Mouse (Mus musculus) lung, embryonic 15.5 days (tissue): ENCODE measurements around the gene Igsf3. TPM values are rescaled to one million over a fixed set of nuclear protein-coding genes. Genes with fewer than 3 reads are reported as not detected.
A peak's percentile ranks its signal among the peaks of the same experiment; 100 is the strongest.

Experiments
- ATAC-seq: fragments of 200-750 bp; cut with Nextera tagmentation; 2 replicates; pipeline ENCODE4 v1.8.0; 2017; ENCODE audit warnings: moderate number of reproducible peaks, borderline replicate concordance; ENCODE audit not compliant: low FRiP score, low TSS enrichment; ENCODE audit errors: extremely low read depth
- H3K27ac ChIP-seq: fragments of 300-500 bp; sonication (generic); 2 replicates; pipeline ENCODE4 v1.5.1; 2015; ENCODE audit warnings: moderate library complexity, mild to moderate bottlenecking, inconsistent platforms
- H3K27me3 ChIP-seq: fragments of 300-500 bp; sonication (generic); 2 replicates; pipeline ENCODE4 v1.6.1; 2015; ENCODE audit warnings: inconsistent platforms
- H3K36me3 ChIP-seq: fragments of 300-500 bp; sonication (generic); 2 replicates; pipeline ENCODE4 v1.6.1; 2015; ENCODE audit warnings: inconsistent platforms
- H3K4me1 ChIP-seq: fragments of 300-500 bp; sonication (generic); 2 replicates; pipeline ENCODE4 v1.6.1; 2015; ENCODE audit warnings: inconsistent platforms
- H3K4me2 ChIP-seq: fragments of 300-500 bp; sonication (generic); 2 replicates; pipeline ENCODE4 v1.6.1; 2015; ENCODE audit warnings: inconsistent platforms, mild to moderate bottlenecking, moderate library complexity
- H3K4me3 ChIP-seq: fragments of 300-500 bp; sonication (generic); 2 replicates; pipeline ENCODE4 v1.5.1; 2015; ENCODE audit warnings: mild to moderate bottlenecking, inconsistent platforms
- H3K9ac ChIP-seq: fragments of 300-500 bp; sonication (generic); 2 replicates; pipeline ENCODE4 v1.6.1; 2015; ENCODE audit warnings: inconsistent platforms
- H3K9me3 ChIP-seq: fragments of 300-500 bp; sonication (generic); 2 replicates; pipeline ENCODE4 v1.6.1; 2016; ENCODE audit warnings: inconsistent platforms
- WGBS: fragments of 180-500 bp; shearing (Covaris S2); methylation state at CpG from one replicate; pipeline ENCODE4 v1.1.7; 2015; 5-methylcytosine and 5-hydroxymethylcytosine counted together
- polyA plus RNA-seq: library from polyadenylated mRNA; unstranded; fragments of >200 nt; fragmentation: Nextera tagmentation; extraction: Ambion mirVana; gene quantifications from 2 replicates; pipeline ENCODE4 v1.2.1, GENCODE M21; 2015

Gene Igsf3
- polyA plus RNA-seq, 1 experiment from 2014 or later = 41.3 TPM

GRCm38 (mm10) chr3:101469675-101470074 lies 92.8 kb downstream of the Igsf3 start:
- Histone ChIP-seq H3K4me3 (no peak overlapping the region), H3K4me1 (peaks cover 14% of the 10 kb centered on the region), H3K9ac (no peak overlapping the region), H3K9me3 (no peaks in the 10 kb centered on the region), H3K27me3 (no peaks in the 10 kb centered on the region), H3K36me3 (no peaks in the 10 kb centered on the region), H3K27ac (no peak overlapping the region), H3K4me2 (no peak overlapping the region)
- ATAC-seq = no peak
- 80% methylated on average over 9 of the region's 9 CpGs for WGBS

DNA sequence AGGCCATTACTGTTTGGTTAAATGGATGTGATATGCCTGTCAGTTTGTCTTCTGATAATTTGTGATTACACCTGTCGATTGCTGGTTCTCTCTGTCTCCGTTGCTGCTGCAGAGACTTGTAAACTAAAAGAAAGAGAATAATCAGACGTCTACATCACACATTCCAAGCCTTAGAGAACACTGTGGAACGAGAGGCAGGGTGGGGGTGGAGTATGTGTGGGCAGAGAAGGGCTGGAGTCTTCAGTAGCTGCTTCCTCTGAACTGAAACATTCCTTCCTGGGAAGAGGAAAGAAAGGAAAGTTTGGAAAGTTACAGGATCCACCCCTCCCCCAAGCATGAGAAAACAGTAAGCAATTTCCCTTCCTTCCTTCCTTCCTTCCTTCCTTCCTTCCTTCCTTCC lies 95.0 kb downstream of the Igsf3 start:
- WGBS = 14% methylated on average over 4 of the region's 4 CpGs
- Histone ChIP-seq H3K4me2 (no peak overlapping the region), H3K9me3 (no peaks in the 10 kb centered on the region), H3K4me1 (peaks cover 17% of the 10 kb centered on the region), H3K27ac (no peak overlapping the region), H3K4me3 (no peak overlapping the region), H3K27me3 (no peaks in the 10 kb centered on the region), H3K9ac (no peak overlapping the region), H3K36me3 (no peaks in the 10 kb centered on the region)
- ATAC-seq = no peak

DNA sequence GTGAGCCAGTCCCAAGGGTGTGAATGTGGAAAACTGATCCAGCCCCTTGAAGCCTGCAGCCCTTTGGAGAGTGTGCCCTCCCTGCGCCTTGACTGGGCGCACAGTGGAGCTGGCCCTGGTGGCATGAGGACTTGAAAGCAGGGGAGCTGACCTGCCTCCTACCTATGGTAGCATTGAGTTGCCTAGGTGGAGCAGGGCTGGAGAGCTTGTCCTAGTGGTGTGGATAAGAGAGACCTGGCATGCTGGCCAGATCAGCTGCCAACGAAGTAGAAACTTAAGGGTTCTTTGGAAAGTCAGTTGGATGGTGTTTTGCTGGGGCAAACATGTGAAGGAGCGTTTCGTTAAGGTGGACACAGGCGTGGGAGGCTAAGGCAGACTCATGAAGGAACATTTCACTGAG lies 105.1 kb downstream of the Igsf3 start:
- H3K9me3 ChIP-seq = no peaks in the 10 kb centered on the region
- H3K27ac ChIP-seq = no peak overlapping the region
- H3K27me3 ChIP-seq = no peaks in the 10 kb centered on the region
- no peak overlapping the region for H3K4me3 ChIP-seq
- no peaks in the 10 kb centered on the region for H3K36me3 ChIP-seq
- H3K9ac ChIP-seq = no peak overlapping the region
- H3K4me1 ChIP-seq = 0 out of 2 replicates have a peak, but pooled peaks cover 2% of the 10 kb centered on the region
- H3K4me2 ChIP-seq = no peak overlapping the region
- ATAC-seq = 0 out of 2 replicates have a peak, but pooled peaks have one; percentile 33
- WGBS = 77% methylated on average over 6 of the region's 6 CpGs

- H3K4me2 ChIP-seq = no peak overlapping the region
- WGBS = 40% methylated on average over 3 of the region's 3 CpGs
- ATAC-seq = no peak; the same call in 1 of the 2 replicates
- no peak overlapping the region for H3K9ac ChIP-seq
- no peak overlapping the region for H3K4me3 ChIP-seq
- no peaks in the 10 kb centered on the region for H3K9me3 ChIP-seq
- no peaks in the 10 kb centered on the region for H3K36me3 ChIP-seq
- H3K27me3 ChIP-seq = no peaks in the 10 kb centered on the region
- 0 out of 2 replicates have a peak, but pooled peaks cover 6% of the 10 kb centered on the region for H3K4me1 ChIP-seq
- H3K27ac ChIP-seq = no peak overlapping the region
Observed at GRCm38 (mm10) chr3:101483256-101483983, 106.5 kb downstream of the Igsf3 start.

GRCm38 (mm10) chr3:101486054-101486765 lies 109.3 kb downstream of the Igsf3 start:
- H3K4me2 ChIP-seq = no peak overlapping the region
- H3K4me1 ChIP-seq = 0 out of 2 replicates have a peak, but pooled peaks cover 6% of the 10 kb centered on the region
- ATAC-seq = no peak
- H3K9ac ChIP-seq = no peak overlapping the region
- H3K27me3 ChIP-seq = no peaks in the 10 kb centered on the region
- H3K9me3 ChIP-seq = no peaks in the 10 kb centered on the region
- 30% methylated on average over 4 of the region's 4 CpGs for WGBS
- no peak overlapping the region for H3K27ac ChIP-seq
- no peak overlapping the region for H3K4me3 ChIP-seq
- no peaks in the 10 kb centered on the region for H3K36me3 ChIP-seq

DNA sequence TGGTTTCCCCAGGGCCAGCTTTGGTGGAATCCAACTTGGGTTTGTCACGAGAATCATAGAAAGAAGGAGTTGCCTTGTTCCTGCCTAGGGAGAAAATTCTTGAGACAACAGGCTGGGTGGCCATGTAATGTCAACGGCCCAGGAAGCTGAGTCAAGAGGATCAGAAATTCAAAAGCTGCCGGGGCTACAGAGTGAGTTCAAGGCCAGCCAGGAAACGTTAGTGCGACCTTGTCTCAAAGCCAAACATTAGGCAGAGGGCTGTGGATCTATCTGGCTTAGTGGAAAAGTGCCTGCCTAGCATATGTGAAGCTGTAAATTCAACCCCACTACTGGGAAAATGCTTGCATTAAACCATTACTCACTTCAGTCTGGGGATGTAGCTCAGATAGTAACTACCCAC lies 110.6 kb downstream of the Igsf3 start:
- ATAC-seq = no peak
- no peak overlapping the region for H3K27ac ChIP-seq
- H3K9me3 ChIP-seq = no peaks in the 10 kb centered on the region
- H3K9ac ChIP-seq = no peak overlapping the region
- WGBS = 60% methylated on average over 5 of the region's 5 CpGs
- no peaks in the 10 kb centered on the region for H3K27me3 ChIP-seq
- no peak overlapping the region for H3K4me2 ChIP-seq
- 0 out of 2 replicates have a peak, but pooled peaks cover 6% of the 10 kb centered on the region for H3K4me1 ChIP-seq
- H3K36me3 ChIP-seq = no peaks in the 10 kb centered on the region
- no peak overlapping the region for H3K4me3 ChIP-seq

DNA sequence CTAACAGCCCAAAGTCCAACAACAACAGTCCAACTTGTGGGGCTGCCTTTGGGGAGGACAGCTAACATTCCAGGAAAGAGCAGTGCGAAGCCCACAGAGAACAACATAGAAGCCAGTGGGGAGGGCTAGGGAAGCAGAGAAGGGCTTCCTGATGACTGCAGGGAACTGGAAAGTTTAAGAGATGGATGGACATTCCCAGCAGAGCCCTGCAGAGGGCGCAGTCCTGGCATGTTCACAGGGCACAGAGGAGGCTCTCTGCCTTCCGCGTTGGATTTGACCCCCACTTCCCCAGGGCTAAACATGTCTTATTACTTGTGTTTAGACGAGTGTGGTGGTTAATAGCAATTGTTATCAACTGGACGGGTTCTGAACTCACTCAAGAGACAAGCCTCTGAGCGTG lies 111.3 kb downstream of the Igsf3 start:
- Histone ChIP-seq H3K27me3 (no peaks in the 10 kb centered on the region), H3K4me2 (no peak overlapping the region), H3K4me1 (0 out of 2 replicates have a peak, but pooled peaks cover 6% of the 10 kb centered on the region), H3K9ac (no peak overlapping the region), H3K36me3 (no peaks in the 10 kb centered on the region), H3K4me3 (no peak overlapping the region), H3K27ac (no peak overlapping the region), H3K9me3 (no peaks in the 10 kb centered on the region)
- ATAC-seq = no peak
- WGBS = 66% methylated on average over 7 of the region's 7 CpGs

DNA sequence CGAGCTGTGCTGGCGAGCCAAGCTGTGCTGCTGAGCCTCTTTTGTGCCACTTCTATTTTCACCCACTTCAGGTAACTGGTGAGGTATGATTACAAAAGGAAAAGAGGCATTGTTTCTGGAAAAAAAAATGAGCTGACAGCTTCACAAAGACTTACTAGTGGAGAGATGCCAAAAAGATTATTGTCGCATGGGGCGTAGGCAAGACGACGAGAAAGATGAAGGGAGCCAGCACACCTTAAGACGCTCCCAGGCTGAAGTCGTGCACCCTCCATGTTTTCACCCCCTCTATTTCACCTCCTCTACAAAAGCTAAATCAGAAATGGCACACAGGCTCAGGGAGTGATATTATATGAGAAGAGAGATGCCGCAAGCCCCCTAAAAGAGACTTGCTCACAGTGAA lies 113.6 kb downstream of the Igsf3 start:
- H3K9ac ChIP-seq = no peak overlapping the region
- no peak overlapping the region for H3K27ac ChIP-seq
- 66% methylated on average over 9 of the region's 9 CpGs for WGBS
- H3K4me3 ChIP-seq = no peak overlapping the region
- 0 out of 2 replicates have a peak, but pooled peaks cover 10% of the 10 kb centered on the region for H3K4me1 ChIP-seq
- no peak for ATAC-seq
- H3K4me2 ChIP-seq = no peak overlapping the region
- H3K36me3 ChIP-seq = no peaks in the 10 kb centered on the region
- no peaks in the 10 kb centered on the region for H3K27me3 ChIP-seq
- H3K9me3 ChIP-seq = no peaks in the 10 kb centered on the region

DNA sequence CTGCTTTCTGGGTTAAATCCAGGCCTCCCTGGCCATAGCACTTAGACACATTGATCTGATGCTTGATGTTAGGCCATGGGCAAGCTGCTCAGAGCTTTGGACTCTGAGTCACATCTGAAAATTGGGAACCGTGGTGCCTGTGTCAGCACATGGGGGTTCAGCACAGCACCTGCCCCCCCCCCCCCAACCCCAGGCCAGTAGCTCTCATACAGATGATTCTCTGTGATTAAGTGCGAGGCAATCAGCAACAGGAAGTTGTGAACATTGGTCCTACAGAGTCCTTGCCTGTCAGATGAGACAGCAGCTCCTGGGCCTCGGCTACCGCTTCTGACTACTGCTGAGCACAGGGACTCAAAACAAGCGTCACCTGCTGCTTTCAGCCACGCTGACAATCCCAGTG lies 116.0 kb downstream of the Igsf3 start:
- no peaks in the 10 kb centered on the region for H3K9me3 ChIP-seq
- no peak overlapping the region for H3K4me2 ChIP-seq
- H3K9ac ChIP-seq = no peak overlapping the region
- H3K36me3 ChIP-seq = no peaks in the 10 kb centered on the region
- H3K4me1 ChIP-seq = 0 out of 2 replicates have a peak, but pooled peaks cover 4% of the 10 kb centered on the region
- no peak overlapping the region for H3K4me3 ChIP-seq
- WGBS = 72% methylated on average over 6 of the region's 6 CpGs
- ATAC-seq = no peak
- no peaks in the 10 kb centered on the region for H3K27me3 ChIP-seq
- H3K27ac ChIP-seq = no peak overlapping the region

DNA sequence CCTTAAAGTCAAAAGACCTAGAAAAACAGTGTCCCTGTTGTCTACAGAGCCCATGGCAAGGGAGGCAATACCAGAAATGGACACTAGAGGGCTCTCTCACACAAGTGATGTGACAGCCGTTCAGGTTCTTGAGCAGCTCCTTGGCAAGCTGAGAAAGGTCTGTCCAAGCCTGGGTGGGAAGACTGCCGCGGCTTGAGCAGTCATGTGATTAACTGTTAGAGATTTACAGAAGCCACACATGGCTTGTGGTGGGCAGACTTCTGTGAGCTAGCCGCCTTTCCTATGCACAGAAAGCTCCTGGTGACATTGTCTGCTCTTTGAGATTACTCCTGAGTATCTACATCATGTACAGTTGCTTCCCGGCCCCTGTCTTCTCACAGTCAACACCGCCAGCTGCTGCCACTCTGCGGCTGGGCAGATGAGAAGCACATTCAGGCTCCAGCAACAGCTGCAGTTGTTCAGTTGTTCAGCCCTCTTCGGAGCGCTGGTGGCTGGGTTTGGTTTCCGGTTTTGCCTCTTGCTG lies 117.1 kb downstream of the Igsf3 start:
- peak; percentile 75; the same call in 1 of the 2 replicates for ATAC-seq
- Histone ChIP-seq H3K9me3 (no peaks in the 10 kb centered on the region), H3K36me3 (no peaks in the 10 kb centered on the region), H3K4me2 (no peak overlapping the region), H3K4me3 (no peak overlapping the region), H3K27ac (no peak overlapping the region), H3K9ac (no peak overlapping the region), H3K27me3 (no peaks in the 10 kb centered on the region), H3K4me1 (0 out of 2 replicates have a peak, but pooled peaks cover 4% of the 10 kb centered on the region)
- WGBS = 30% methylated on average over 10 of the region's 10 CpGs

- Histone ChIP-seq H3K36me3 (no peaks in the 10 kb centered on the region), H3K27ac (no peak overlapping the region), H3K4me3 (no peak overlapping the region), H3K9me3 (no peaks in the 10 kb centered on the region), H3K27me3 (no peaks in the 10 kb centered on the region), H3K9ac (no peak overlapping the region), H3K4me1 (peaks cover 17% of the 10 kb centered on the region; the same call in 1 of the 2 replicates), H3K4me2 (no peak overlapping the region)
- WGBS = 83% methylated on average over 10 of the region's 10 CpGs
- no peak for ATAC-seq
Observed at GRCm38 (mm10) chr3:101497432-101498030, 120.6 kb downstream of the Igsf3 start.
